Mouse (Mus musculus): ENCODE data around the gene Adamts16. TPM values are rescaled to one million over a fixed set of nuclear protein-coding genes. Genes with fewer than 3 reads are reported as not detected.

Adamts16 gene
- polyA plus RNA-seq, 1 experiment from 2014 or later = 0.17 TPM

Other genes starting within 250 kb of the Adamts16 start
- gene Ice1, start 204.2 kb downstream of the Adamts16 start, polyA plus RNA-seq (2016; fragmentation: Nextera tagmentation; extraction: Ambion mirVana) = 21.8 and 22.4 TPM in 2 replicates